Mouse (Mus musculus): ENCODE measurements at regions not wholly inside any gene's neighbourhood (a gene's known extent, or its start where the extent isn't known, plus 50 kb on each side); places are given as distances from the start of the nearest gene placed in this dataset.
A peak's percentile ranks its signal among the peaks of the same experiment; 100 is the strongest.

GRCm38 (mm10) chr12:27062511-27063264, 279.7 kb downstream of the Sox11 start:
- no peak for DNase-seq (ENCODE audit: low read depth, low spot score)

DNA sequence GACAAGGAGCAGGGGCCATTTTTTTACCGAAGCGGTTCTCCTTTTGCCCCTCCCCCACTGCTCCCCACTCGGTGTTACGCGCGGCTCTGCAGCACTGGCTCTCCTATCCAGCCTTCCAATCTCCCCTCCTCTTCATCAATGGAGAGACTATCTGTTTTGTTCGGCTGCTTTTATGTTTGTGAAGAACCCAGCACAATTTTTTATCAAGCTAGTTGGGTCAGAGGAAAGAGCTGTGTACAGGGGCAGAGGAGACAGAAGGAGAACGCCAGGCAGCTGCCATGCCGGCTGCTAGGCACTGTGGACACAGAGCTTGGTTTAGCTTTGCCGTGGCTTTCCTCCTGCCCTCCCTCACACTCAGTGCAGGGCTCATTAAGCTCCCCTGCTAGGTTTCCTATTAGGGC, 280.3 kb downstream of the Sox11 start:
- DNase-seq (ENCODE audit: low read depth, low spot score) = no peak

- no peak for DNase-seq (ENCODE audit: low read depth, low spot score)
These were observed 281.2 kb downstream of the Sox11 start for GRCm38 (mm10) chr12:27060899-27061762.

DNA sequence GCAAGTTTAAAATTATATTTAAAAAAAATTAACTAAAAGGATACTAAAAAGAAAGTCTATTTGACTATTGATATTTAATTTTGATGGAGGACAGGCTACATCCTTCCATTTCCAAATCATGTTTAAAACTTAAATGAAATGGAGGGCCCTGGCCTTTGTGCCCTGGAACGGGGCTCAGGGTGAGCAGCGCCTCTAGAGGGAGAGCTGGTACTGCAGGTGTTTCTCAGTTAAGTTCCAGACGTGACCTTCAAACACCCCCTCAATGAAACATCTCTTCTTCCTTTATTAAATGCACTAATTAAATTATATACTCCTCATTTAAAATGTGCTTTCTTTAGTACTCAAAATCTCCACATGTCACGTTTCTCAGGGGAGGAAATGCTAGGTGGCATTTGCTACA, 282.5 kb downstream of the Sox11 start:
- DNase-seq (ENCODE audit: low read depth, low spot score) = peak; percentile 26

DNA sequence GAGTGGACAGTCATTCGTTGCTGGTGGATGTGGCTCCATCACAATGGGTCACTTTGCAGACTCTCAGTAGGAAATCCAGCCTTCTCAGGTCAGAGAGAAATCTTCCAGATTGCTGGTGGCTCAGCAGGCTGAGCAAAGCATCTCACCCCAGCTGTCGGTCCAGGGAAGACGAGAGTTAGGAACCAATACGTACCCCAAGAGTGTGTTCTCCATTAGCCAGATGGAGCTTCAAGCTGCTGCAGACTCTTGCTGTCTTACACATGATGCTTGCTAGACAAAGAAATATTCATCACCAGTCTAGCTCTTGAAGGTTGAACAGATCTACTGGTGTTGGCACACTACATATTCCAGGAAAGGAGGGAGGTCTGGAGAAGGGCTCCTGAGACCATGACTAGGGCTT, 288.0 kb downstream of the Sox11 start:
- no peak for DNase-seq (ENCODE audit: low read depth, low spot score)

DNA sequence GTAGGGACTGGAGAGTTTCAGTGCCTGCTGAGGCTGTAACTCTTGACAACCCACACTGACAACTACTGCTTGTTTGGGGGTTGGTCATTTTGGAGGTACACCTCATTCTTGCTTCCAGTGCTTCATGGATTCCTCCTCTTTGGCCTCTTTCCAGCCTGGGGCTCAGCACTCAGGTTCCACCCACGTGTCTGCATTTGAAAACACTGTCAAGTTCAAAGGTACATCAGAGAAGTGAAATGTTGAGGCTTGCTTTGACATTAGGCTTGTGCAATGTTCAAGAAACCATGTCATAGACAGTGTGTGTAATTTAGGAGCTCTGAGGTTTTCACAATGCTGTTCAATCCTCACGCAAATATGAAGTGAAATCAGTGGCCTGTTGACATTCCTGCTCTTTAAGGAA, 304.5 kb downstream of the Sox11 start:
- DNase-seq (ENCODE audit: low read depth, low spot score) = no peak

DNA sequence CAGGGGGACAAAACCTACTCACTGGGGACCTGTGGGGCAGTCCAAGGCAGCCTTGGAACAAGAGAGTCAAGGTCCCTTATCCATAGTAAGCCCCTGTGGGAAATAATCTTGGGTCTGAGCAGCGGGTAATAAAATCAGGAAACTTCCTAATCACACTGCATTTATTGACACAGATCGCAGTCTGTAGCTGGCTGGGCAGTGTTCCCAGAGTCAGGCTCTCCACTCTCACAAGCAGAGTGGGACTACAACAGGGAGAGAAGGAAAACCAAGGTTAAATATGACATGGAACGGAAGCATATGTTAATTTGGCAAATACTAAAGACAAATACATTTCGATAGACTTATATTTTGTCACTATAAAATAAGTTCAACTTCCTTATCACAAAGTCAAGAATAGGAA, 322.6 kb downstream of the Sox11 start:
- no peak for DNase-seq (ENCODE audit: low read depth, low spot score)

- no peak for DNase-seq (ENCODE audit: low read depth, low spot score)
These were observed 324.0 kb downstream of the Sox11 start for GRCm38 (mm10) chr12:27018366-27018765.

DNA sequence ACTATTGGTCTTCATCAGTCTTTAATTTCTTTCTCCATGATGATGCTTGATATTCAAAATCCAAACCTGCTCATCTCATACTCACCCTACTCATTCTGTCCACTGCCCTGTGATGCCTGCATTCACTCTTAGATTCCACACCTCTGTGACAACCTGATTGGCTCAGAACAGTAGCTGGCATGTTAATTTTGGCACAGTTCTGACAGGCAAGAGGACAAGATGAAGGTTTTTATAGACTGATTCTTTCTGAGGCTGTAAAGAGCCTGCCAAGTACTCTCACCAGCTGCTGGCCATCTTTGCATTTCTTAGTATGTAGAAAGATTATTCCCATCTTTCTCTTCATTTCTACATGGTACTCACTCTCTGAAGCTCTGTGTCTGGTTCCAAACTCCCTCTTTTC, 343.1 kb downstream of the Sox11 start:
- no peak for DNase-seq (ENCODE audit: low read depth, low spot score)

GRCm38 (mm10) chr12:26976284-26977065, 365.9 kb downstream of the Sox11 start:
- DNase-seq (ENCODE audit: low read depth, low spot score) = no peak

- no peak for DNase-seq (ENCODE audit: low read depth, low spot score)
These were observed 369.8 kb downstream of the Sox11 start for GRCm38 (mm10) chr12:26972495-26973113.

GRCm38 (mm10) chr12:26967018-26967737, 375.2 kb downstream of the Sox11 start:
- no peak for DNase-seq (ENCODE audit: low read depth, low spot score)

DNA sequence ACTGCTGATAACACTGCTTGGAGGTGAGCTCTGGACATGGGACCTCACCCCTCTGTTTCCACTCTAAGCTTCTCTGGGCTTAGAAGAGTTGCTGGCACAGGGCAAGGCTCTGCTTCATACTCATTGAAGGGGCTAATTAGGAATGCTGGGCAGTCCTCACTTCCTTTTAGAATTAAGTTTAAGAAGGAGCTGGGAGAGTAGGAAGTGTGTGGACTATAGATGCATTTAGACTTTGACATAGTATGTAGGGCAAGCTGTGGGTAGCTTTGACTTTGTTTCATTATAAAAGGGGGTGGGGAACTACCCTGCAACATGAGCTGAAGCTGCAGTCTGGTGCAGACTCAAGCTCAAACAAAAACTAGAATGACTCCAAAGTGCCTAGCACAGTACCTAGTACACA, 378.5 kb downstream of the Sox11 start:
- DNase-seq (ENCODE audit: low read depth, low spot score) = no peak

GRCm38 (mm10) chr12:26939831-26940230, 402.5 kb downstream of the Sox11 start:
- no peak for DNase-seq (ENCODE audit: low read depth, low spot score)

DNA sequence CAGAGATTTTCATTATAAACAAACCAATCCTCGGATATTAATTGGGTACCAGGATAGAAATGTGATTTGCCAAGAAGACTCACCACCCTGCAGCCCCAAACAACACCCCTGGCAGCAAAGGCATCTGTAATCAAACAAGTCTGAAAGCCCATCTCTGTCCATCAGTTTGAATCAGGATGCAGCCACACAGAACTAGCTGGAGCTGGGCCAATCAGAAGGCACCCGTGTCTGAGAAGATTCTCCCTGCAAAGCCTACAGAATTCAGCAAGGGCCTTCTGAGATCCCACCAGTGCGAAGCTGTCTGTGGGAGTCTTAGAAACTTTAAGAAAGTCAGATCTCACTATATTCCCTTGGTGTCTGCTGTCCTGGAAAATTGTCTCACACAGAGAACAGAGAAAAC, 404.5 kb downstream of the Sox11 start:
- DNase-seq (ENCODE audit: low read depth, low spot score) = no peak

DNA sequence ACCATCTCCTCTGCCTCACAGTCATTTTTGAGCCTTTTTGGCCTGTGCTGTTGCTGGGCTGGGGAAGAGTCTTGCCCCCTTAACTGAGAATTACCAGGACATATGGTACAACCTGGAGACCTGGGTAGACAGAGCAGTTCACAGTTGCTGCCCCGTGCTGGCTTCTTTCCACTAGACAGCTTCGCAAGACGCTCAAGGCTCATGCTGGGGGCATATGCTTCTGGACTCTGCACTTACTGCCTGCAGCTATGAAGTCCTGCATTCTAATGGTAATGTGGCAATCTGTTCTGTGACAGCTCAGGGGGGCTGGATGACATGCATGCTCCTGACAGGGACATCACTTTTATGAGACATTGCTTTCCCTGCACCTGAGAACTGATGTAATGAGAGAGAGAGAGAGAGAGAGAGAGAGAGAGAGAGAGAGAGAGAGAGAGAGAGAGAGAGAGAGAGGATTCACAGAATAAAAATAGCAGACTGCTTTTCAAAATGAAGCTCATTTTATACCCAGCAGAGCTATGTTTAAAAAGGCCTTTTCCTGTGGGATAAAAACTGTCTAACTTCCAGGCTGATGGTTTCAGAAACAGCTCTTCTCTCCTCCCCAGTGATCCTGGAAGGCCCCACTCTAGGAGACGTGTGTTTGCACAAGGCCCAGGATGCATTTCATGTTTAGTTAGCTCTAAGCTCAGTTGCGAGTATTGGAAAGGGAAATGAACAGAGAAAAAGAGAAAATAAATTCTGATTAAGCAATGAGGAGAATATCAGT, 405.5 kb downstream of the Sox11 start:
- DNase-seq (ENCODE audit: low read depth, low spot score) = no peak

DNA sequence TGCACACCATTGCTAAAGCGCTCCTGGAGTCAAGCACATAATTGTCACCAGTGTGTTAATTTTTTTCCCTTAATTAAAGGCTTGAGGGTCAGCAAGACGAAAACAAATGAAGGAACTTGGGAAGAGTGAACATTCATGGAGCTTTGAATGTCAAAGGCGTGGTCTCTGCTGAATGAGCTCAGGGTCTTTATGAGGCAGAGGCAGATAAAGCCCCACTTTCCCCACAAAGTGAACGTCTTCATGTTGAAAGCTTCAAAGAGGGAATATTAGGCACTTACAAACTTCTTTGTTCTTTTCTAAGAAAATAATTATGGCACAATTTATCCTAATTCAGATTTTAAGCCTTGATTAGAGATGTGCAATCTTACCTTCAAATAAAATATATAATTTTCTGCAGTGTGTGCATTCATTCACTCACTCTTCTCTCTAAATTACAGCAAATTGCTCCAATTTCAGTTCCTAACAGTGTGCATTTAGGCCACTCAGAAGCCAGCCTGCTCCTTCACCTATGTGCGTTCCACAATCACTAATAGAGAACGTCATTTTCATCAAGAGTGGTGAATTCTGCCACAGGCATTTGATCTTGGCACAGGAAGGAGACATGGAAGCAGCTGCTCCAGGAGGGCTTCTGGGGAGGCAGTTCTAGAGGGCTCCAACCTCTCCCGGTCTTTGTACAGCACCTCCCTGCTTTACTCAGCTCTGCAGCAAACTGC, 412.1 kb downstream of the Sox11 start:
- no peak for DNase-seq (ENCODE audit: low read depth, low spot score)

DNA sequence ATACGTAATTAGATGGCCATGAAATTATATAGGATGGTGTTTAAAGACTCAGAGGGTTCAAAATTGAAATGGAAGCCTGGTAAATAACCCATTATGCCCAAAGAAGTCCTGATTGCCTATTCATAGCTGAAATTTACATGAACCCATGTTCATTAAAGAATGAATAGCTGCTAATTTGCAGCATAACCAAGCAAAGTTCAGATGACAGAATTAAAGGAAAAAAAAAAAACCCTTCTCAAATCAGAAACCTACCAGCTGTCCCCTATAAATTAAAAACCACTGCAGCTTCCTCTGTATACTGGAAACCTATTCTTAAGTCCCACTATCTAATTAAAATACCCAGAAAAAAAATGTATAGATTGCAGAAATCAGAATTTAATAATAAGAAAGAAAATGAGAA, 436.2 kb downstream of the Sox11 start:
- no peak for DNase-seq (ENCODE audit: low read depth, low spot score)

GRCm38 (mm10) chr12:26903894-26904272, 434.9 kb downstream of the Cmpk2 start:
- no peak for DNase-seq (ENCODE audit: low read depth, low spot score)

All from ZHBTc4 (cell line).